Mouse (Mus musculus) naive thymus-derived CD4-positive, alpha-beta T cell, adult 2 months (primary cell): ENCODE data around the gene Furin.

Experiments
- DNase-seq: peaks from one replicate; pipeline ENCODE4 v3.0.0-alpha.2; 2011; ENCODE audit warnings: low read depth

Gene Furin

GRCm38 (mm10) chr7:80372166-80372565 lies 33.1 kb downstream of the Furin start:
- DNase-seq: peak; percentile 21

DNA sequence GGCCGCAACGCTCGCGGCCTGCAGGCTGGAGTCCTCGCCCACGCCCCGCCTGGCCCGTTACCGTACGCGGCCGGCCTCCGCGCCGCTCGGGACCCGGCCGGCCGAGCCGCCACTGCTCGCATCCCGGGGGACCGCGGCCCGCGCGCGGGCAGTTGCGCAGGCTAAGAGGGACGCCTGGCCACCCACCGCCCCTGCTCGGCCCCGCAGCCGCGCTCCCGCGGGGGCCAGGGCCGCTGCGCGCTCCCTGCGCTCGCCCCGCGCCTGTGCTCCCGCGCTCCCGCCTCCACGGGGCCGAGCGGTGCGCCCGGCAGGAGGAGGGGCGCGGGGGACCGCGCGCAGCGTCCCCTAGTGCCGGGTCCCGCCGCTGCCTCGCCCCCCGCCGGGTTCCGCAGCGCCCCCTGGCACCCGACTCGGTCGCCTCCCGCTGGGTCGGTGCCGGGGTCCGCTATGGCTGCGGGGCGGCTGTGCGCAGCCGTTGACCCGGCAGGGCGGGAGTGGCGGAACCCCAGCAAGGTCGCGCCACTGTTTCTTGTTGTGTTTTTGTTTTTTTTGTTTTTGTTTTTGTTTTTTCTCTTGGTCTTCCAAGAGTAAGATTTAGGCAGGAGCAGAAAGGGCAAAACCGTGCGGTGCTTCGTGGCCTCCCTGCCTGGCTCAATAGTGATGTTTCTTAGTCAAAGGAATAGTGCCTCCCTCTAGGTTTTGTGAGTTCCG lies 34.0 kb downstream of the Furin start, which contains the start of gene Man2a2:
TSS of gene Man2a2 (minus strand) at position 335 of the 711 bp plus-strand sequence.
- DNase-seq: peak; percentile 86

DNA sequence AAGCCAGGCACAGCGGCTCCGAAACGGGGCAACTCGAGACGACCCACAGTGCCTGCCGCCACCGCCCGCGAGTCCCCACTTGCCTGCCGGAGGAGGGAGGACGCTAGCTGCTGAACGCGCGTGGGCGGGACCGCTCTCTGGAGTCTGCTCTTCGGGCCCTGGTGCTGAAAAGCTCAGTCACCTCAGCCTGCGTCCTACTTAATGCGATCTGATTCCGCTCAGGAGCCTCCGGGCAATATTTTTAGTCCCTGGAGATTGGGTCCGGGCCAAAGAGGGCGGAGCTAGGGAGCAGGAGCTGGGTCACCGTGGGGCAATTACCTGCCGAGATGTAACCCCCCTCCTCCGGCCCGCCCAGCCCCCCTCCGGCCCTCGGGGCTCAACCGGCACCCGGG lies 34.6 kb downstream of the Furin start:
- peak; percentile 90 for DNase-seq

DNA sequence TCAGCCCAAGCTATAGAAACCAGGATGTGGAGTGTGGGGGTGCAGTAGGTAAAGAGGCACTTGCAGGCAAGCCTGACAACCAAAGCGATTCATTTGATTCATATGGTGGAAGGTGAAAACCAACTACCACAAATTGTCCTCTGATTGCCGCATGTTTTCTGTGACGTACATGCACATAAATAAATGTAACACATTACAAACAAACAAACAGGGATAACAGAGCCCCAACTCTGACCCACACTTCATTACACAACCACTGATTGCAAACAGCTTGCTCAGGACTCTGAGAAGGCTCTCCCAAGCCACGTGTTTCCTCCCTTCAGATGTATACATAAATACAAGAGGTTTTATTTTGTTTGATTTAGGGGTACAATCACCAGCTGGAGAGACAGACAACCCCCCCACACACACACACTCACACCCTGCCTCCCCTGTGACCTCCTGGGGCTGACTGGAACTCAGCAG lies 35.2 kb downstream of the Furin start:
- peak; percentile 70 for DNase-seq

DNA sequence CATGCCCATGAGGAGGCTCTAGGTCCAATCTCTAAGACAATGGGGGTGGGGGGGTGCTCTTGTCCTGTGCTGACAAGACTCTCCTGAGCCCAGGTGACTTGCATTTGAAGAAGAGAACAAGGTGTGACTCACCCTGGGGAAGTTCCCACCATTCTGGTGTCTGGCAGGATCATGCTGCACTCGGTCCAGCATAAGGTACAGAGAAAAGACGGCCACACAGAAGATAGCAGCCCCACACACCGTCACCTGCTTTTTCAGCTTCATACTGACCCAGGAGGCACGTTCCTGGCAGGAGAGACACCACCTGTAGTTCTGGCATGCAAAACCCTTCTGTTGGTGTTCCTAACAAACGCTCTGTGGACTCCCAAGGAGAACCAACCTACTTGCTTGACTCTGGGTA lies 35.8 kb downstream of the Furin start:
- DNase-seq: no peak

DNA sequence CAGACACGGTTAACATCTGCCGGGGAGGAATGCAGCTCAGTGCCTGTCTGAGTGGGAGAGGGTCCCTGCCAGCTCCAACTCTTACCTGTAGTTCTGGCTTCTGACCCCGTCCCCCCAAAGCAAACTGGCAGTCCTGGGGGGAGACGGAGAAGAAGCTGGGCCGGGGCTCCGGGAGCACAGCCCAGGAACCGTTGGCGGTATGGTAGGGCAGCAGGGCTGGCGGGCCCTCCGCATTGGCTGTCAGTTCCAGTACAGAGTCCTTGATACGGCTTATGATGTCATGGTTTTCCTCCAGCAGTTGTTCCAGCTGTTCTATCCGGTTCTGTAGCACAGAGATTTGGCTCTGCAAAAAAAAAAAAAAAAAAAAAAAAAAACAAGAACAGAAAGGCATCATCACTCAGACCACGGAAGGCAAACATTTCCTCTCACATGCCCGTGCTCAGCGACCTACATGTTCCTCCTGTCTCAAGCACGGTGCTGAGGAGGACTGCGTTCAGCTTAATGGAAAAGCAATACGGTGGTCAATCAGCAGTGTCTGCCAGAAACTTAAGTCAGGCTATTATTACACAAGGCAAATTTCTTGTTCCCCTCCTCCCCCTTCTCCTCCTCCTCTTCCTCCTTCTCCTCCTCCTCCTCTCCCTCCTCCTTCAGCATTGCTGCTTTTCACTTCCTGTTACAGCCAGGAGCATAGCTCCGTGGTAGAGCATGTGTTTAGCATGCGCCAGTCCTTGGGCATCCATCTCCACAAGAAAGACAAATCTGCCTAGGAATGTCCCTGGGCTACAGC lies 36.4 kb downstream of the Furin start:
- peak; percentile 84 for DNase-seq

DNA sequence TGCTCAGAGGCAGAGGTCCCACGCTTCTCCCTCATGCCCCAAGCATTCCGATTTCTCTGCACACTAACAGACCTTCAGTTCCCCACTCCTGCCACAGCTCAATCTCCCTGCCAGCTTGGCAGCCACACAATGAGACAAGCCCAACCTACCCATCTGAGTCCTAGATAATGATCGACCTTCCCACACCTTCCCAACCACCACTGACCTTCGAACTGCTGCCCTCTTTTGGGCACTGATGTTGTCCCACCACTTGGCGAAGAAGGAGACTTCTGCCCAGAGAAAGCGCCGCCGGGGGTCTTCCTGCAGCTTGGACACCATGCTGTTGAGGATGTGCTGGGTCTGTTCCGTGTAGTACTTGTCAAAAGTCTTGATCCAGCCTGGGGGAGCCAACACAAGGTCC lies 37.2 kb downstream of the Furin start:
- DNase-seq: no peak

DNA sequence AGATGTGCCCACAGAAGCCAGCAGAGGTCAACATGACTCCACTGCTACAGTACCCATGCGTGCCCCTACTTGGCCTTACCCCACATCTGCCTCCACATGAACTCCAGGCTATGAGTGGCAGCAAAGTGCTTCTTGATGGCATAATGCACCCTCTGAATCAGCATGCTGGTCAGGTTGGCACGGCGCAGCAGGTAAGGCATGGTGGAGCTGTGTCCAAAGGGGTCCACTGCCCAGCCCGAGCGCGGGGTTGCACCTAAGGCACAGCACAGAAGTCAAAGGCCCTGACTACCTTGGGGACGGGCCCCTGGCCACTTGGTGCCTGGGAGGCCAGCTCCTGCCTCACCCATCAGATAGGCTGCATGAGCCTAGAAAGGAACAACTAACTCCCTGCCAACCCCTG lies 38.0 kb downstream of the Furin start:
- DNase-seq: no peak

GRCm38 (mm10) chr7:80365759-80366158 lies 39.5 kb downstream of the Furin start:
- no peak for DNase-seq

GRCm38 (mm10) chr7:80360435-80360834 lies 44.8 kb downstream of the Furin start:
- no peak for DNase-seq

DNA sequence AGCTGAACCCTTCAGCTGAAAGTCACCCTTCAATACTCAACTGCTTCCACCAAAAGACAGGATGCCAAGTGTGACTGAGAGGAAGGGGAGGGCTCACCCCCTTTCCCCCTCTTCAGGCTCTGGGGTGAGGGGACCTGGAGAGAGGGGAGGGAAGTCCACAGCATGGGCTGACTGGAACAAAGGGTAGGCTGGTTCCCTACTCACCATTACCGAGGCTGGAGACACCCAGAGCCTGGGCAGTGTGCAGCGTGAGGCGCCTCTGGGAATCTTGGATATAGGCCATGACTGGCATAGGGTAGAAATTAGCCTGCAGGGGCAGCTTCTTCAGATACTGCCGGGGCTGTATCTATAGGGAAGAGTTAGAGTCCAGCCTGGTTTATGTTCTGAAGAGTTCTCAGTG lies 47.2 kb downstream of the Furin start:
- no peak for DNase-seq

DNA sequence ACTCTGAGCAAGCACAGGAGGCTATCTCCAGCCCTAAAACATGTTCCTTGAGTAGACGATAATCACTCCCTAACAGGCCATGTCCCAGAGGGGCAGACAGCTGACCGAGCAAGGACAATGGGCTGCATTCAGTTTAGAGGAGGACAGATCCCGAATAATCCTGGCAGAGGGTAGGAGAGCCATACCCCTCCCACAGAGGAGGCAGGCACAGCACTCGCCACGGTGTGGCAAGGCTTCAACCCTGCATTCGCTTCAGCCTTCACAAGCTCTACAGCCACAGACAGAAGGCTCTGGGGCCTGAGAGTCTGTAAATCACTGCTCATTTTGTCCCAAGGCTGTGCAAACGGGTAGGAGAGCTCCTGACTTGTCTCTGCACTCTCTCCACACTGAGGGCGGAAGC lies 48.1 kb downstream of the Furin start:
- no peak for DNase-seq

GRCm38 (mm10) chr7:80356351-80356750 lies 48.9 kb downstream of the Furin start:
- no peak for DNase-seq

DNA sequence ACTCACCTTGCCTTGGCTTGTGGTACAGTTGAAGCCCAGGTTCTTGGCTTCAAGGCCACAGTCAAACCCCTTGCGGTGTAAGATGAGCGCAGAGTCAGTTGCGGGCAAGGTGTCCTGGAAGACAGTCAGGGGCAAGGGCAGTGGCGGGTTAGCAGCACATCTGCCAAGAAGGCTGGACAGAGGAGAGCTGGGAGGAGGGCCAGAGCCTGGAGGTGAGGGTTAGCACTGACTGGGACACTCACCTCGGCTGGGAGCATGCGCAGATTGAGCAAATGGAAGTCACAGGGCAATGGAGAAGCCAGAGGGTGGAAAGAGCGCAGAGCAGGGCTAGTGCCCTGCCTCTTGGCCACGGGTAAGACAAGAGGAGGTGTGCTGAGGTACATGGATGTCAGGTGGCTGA lies 52.3 kb downstream of the Furin start:
- no peak for DNase-seq

GRCm38 (mm10) chr7:80350808-80351207 lies 54.4 kb downstream of the Furin start:
- no peak for DNase-seq

DNA sequence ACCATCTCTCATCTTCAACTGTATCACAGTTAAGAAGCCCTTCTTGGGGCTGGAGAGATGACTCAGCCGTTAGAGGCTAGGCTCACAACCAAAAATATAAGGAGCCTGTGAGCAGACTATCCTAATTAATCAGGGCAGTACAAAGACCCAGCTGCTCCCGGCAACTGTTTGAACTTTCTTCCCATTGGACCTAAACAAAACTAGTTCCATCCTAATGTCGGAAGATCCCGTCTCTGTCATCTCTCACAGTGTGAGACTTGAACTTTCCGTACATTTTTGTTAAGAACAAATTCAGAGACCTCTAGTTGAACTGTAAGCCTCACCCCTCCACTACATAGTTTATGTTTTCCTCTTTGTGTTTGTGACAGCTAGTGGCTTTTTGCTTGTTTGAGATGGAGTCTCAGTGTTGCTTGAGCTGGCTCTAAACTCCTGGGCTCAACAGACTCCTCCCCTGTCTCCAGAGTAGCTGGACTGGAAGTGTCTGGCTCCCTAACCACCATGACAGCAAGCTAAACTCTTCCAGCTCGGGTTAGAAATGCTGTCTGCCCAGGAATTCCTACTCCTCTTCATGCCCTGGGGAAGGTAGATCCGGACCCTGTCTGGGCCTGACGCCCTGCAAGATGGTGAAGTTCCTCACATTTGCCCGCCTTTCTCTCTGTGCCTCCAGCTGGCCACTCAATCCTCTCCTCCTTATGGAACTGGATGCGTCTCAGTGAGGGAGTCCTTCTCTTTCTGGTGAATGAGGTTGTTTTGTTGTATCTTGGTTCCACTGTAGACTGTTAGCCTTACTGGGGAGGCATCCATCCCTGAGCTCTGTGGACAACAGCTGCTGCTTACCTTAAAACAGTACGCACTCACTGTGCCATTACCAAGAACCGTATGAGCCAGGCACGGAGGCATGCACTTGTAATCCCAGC lies 57.3 kb downstream of the Furin start:
- DNase-seq: no peak

GRCm38 (mm10) chr7:80346830-80347229 lies 58.4 kb downstream of the Furin start:
- DNase-seq: no peak

DNA sequence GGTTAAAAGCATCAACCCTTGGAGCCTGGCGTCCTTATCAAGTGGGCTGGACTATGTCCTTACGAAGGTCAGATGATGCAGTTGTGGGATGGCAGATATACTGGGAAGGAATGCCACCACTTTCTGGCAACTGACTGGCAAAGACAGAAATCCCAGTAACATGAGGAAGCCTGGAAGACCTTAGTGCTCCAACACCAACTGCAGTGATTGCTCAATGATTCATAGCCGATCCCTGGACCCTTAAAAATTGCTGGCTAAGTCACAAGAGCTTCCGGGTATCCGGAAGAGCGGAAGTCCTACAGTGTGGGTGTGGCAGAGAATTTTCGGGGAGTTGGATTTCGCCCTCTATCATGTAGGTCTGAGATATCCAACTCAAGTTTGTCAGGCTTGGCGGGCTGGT lies 59.1 kb downstream of the Furin start:
- DNase-seq: no peak

DNA sequence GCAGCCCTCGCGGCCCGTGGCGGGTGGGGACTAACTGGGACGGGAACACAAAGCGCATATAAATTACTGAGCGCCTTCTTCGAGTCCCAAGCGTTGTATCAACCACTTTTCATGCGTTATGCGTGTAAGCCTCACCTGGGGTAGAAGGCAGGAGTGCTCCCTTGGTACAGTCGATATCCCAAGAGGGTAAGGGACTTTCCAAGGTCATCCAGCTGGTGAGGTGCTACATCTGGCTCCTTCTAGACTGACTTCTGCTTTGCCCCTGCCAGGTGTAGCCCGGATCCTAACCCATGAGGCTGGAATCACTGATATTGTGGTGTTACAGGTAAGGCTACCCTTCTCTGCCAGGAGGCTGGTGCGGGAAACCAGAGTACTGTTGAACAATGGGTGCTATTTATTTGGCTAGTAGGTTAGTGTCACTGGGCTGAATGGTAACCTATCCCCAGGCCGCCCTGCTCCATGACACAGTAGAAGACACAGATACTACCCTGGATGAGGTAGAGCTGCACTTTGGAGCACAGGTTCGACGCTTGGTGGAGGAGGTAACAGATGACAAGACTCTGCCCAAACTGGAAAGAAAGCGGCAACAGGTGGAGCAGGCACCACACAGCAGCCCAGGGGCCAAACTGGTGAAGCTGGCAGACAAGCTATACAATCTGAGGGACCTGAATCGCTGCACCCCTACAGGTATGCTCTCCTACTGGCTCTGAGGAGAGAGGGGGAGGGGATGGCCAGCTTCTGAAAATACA lies 61.8 kb downstream of the Furin start:
- no peak for DNase-seq

DNA sequence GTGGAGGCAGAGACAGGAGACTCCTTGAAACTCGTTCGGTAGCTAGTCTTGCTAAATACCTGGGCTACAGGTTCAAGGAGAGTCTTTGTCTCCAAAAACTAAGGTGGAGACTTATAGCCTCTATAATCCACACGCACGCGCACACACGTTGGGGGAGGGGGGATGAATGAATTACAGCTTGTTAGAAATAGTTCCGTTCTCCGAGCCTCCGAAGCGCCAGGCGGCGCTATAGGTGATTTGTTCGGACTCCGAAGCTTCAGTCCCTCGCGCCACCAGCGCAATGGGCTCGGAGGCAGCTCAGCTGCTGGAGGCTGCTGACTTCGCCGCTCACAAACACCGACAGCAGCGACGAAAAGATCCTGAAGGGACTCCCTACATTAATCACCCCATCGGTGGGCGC lies 62.4 kb downstream of the Furin start, which contains the start of gene Hddc3:
TSS of gene Hddc3 (plus strand) at position 247 of the 400 bp plus-strand sequence.
- DNase-seq: peak; percentile 99

- no peak for DNase-seq
These were observed 63.4 kb downstream of the Furin start for GRCm38 (mm10) chr7:80341793-80342192.
